Mouse (Mus musculus) intestine, embryonic 14.5 days (tissue): ENCODE data around the gene Sema5b. TPM values are rescaled to one million over a fixed set of nuclear protein-coding genes. Genes with fewer than 3 reads are reported as not detected.
A peak's percentile ranks its signal among the peaks of the same experiment; 100 is the strongest.

Source experiments
- ATAC-seq: fragments of 200-750 bp; cut with Nextera tagmentation; replicated peaks from 2 replicates; pipeline ENCODE4 v1.8.0; 2017; ENCODE audit warnings: low read depth, moderate number of reproducible peaks, moderate TSS enrichment, moderate library complexity; ENCODE audit not compliant: low FRiP score, low TSS enrichment
- DNase-seq: peaks from one replicate; pipeline ENCODE4 v3.0.0-alpha.2; 2018; ENCODE audit warnings: low spot score
- H3K27ac ChIP-seq: fragments of 300-500 bp; sonication (generic); 2 replicates; pipeline ENCODE4 v1.5.1; 2014; ENCODE audit warnings: low read depth, mild to moderate bottlenecking, control low read depth
- H3K27me3 ChIP-seq: fragments of 300-500 bp; sonication (generic); replicated peaks from 2 replicates; pipeline ENCODE4 v1.6.1; 2014; ENCODE audit warnings: low read length, control low read depth; ENCODE audit not compliant: control insufficient read depth, insufficient read depth
- H3K36me3 ChIP-seq: fragments of 300-500 bp; sonication (generic); 2 replicates; pipeline ENCODE4 v1.6.1; 2014; ENCODE audit warnings: low read length, control low read depth; ENCODE audit not compliant: control insufficient read depth, insufficient read depth
- H3K4me1 ChIP-seq: fragments of 300-500 bp; sonication (generic); replicated peaks from 2 replicates; pipeline ENCODE4 v1.6.1; 2014; ENCODE audit warnings: low read length, control low read depth, mixed read lengths; ENCODE audit not compliant: control insufficient read depth, insufficient read depth
- H3K4me2 ChIP-seq: fragments of 300-500 bp; sonication (generic); 2 replicates; pipeline ENCODE4 v1.6.1; 2014; ENCODE audit warnings: low read length
- H3K4me3 ChIP-seq: fragments of 300-500 bp; sonication (generic); 2 replicates; pipeline ENCODE4 v1.5.1; 2014; ENCODE audit warnings: low read depth, low read length, control low read depth, mixed read lengths
- H3K9ac ChIP-seq: fragments of 300-500 bp; sonication (generic); 2 replicates; pipeline ENCODE4 v1.6.1; 2014; ENCODE audit warnings: mild to moderate bottlenecking, low read length
- H3K9me3 ChIP-seq: fragments of 300-500 bp; sonication (generic); 2 replicates; pipeline ENCODE4 v1.6.1; 2016; ENCODE audit warnings: low read length, control low read depth; ENCODE audit not compliant: control insufficient read depth
- WGBS: fragments of 180-500 bp; shearing (Covaris S2); extraction: QIAGEN DNeasy Blood & Tissue Kit; methylation state at CpG from one replicate; pipeline ENCODE4 v1.1.7; 2014; 5-methylcytosine and 5-hydroxymethylcytosine counted together
- polyA plus RNA-seq: library from polyadenylated mRNA; unstranded; fragments of >200 nt; fragmentation: Nextera tagmentation; extraction: Ambion mirVana; gene quantifications from 2 replicates; pipeline ENCODE4 v1.2.1, GENCODE M21; 2014

Gene Sema5b
- polyA plus RNA-seq = 5.1 and 7.0 TPM in 2 replicates

DNA sequence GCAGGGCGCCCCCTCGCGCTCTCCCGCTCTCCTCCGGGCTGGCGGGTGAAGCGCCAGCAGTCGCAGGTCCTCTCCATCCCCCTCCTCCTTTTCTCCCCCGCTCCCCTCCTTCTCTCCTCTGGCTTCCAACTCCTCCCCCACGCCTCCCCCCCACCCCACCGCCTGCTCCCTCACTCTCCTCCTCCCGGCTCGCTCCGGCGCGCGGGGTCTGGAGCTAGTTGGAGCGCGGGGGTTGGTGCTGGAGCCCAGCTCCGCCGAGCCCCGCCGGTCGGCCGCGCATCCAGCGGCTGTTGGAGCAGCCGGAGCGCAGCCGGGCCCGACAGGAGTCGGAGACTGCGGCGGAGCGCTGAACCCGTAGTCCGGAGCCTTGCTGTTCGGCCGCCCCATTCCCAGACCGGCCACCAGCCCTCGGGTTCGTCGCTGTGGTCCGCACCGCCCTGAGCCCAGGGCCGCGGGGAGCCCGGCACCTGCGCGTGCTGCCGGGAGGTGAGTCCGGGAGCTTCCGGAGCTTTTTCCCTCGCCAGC lies at the start of gene Sema5b:
Sema5b (plus strand) TSS at position 29 of the 525 bp plus-strand sequence.
- Histone ChIP-seq H3K9ac (peak within 1 kb of the TSS; percentile 46), H3K4me2 (peak within 1 kb of the TSS; percentile 98), H3K4me3 (peak within 1 kb of the TSS; percentile 57), H3K27ac (no peak within 1 kb of the TSS), H3K4me1 (peaks cover 11% of the 10 kb centered on the region; the same call in 1 of the 2 replicates), H3K36me3 (no peaks in the 10 kb centered on the region), H3K9me3 (no peaks in the 10 kb centered on the region), H3K27me3 (peaks cover 46% of the 10 kb centered on the region)
- DNase-seq (peak; percentile 88), ATAC-seq (peak; percentile 81)
- WGBS = under 1% methylated on average over 47 of the region's 54 CpGs

DNA sequence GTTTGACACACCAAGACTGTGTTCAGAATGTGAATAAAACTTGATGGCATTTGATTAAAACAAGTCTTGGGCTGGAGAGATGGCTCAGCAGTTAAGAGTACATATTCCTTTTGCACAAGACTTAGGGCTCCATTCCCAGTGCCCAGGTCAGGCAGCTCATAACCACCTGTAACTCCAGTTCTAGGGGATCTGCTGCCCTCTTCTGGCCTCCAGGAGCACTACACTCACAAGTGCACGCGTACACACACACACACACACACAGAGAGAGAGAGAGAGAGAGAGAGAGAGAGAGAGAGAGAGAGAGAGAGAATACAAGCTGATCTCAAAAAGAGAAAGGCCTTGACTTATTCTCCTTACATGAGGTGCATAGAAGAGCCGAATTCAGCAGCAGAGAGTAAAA lies 40.6 kb upstream of the Sema5b start:
- WGBS = 96% methylated on average over 3 of the region's 3 CpGs
- DNase-seq = no peak
- Histone ChIP-seq H3K4me3 (no peak overlapping the region), H3K9ac (no peak overlapping the region), H3K4me1 (no peaks in the 10 kb centered on the region), H3K27ac (no peak overlapping the region), H3K27me3 (no peaks in the 10 kb centered on the region), H3K9me3 (no peaks in the 10 kb centered on the region), H3K36me3 (no peaks in the 10 kb centered on the region), H3K4me2 (no peak overlapping the region)
- no peak for ATAC-seq

DNA sequence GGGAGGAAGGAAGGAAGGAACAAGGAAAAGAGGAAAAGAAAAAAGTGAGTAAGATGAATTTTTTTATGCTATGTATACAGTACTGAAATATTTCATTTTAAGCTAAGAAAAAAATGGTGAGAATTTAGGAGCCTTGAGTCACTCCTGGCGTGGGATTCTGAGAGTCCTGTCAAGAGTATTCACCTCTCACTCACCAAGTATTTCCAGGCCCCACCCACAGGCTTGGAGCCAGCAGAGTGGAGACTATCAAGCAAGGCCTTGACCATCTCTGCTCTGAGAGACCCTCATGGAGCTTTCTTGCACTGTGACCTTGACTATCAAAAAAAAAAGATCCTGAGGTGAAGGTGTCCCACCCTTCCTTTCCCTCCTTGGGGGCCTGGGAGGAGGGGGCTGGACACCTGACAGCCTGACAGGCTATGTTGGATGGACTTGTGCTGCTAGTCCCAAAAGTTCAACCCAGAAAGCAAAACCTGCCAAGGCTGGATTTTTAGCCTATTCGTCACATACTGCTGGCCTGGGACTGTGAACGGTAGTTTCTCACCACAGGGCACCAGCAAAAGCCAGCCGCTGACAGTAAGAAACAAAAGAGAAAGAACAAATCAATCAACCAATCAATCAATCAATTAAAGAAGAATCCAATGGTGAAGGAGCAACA lies 39.7 kb upstream of the Sema5b start:
- ATAC-seq (no peak), DNase-seq (no peak)
- H3K27me3 ChIP-seq = no peaks in the 10 kb centered on the region
- no peak overlapping the region for H3K27ac ChIP-seq
- no peaks in the 10 kb centered on the region for H3K36me3 ChIP-seq
- H3K4me3 ChIP-seq = no peak overlapping the region
- no peak overlapping the region for H3K9ac ChIP-seq
- WGBS = 83% methylated on average over 4 of the region's 4 CpGs
- no peak overlapping the region for H3K4me2 ChIP-seq
- H3K4me1 ChIP-seq = no peaks in the 10 kb centered on the region
- H3K9me3 ChIP-seq = no peaks in the 10 kb centered on the region

DNA sequence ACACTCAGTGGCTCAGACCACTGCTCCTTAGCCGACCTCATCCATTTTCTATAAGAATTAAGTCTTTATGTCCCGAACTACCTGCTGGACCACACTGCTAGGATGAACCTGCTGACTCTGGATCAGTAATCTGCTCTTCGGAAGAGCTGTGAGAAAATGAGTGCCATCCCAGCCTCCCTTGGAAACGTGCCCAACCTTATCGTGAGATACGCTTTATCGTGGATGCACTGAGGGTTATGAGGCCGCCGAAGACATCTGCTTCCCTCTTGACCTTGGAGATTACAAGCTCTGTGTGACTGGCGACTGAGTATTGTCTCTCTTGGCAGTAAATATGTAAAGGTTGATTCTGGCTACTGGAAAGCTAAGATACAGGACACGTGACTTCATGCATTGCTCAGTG lies 38.5 kb upstream of the Sema5b start:
- Histone ChIP-seq H3K9me3 (no peaks in the 10 kb centered on the region), H3K9ac (no peak overlapping the region), H3K4me1 (no peaks in the 10 kb centered on the region), H3K36me3 (no peaks in the 10 kb centered on the region), H3K4me3 (no peak overlapping the region), H3K27ac (no peak overlapping the region), H3K27me3 (no peaks in the 10 kb centered on the region), H3K4me2 (no peak overlapping the region)
- WGBS = 84% methylated on average over 11 of the region's 11 CpGs
- no peak for ATAC-seq
- no peak for DNase-seq

DNA sequence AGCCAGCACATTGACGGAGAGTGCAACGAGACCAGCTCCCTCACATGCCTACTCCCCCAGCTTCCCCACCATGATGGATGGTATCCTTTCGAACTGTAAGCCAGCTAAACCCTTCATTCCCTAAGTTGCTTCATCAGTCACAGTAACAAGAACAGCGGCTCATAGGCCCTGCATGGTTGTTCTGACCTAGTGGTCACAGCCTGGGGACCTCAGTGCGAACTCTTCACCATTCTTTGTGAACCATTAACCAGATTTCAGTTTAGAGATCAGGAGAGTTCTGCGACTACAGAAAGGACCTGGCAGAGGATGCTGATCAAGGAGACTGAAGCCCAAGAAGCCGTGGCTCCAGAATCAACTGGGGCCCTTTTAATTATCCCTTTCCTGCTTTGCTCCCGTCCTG lies 36.7 kb upstream of the Sema5b start:
- no peak for ATAC-seq
- H3K27ac ChIP-seq = no peak overlapping the region
- H3K9me3 ChIP-seq = no peaks in the 10 kb centered on the region
- H3K27me3 ChIP-seq = no peaks in the 10 kb centered on the region
- DNase-seq = no peak
- H3K4me3 ChIP-seq = no peak overlapping the region
- no peak overlapping the region for H3K4me2 ChIP-seq
- H3K36me3 ChIP-seq = no peaks in the 10 kb centered on the region
- no peaks in the 10 kb centered on the region for H3K4me1 ChIP-seq
- H3K9ac ChIP-seq = no peak overlapping the region
- WGBS = 83% methylated on average over 8 of the region's 8 CpGs

DNA sequence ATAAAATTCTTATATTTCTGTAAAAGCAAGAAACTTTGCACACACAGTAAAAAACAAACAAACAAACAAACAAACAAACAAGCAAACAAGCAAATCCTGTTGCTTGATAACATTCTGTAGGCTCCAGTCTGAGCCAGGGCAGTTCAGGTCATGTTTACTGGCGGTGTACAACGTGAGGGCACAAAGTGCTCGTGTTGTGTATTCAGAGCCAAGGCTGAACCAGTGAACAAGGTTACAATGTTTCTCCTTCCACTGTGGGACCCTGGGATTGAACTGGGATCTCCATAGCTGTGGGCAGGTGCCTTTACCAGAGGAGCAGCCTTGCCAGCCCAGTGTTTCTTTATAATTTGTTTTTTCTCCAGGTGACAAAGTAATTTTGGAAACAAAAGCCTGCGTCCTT lies 35.2 kb upstream of the Sema5b start:
- Histone ChIP-seq H3K9ac (no peak overlapping the region), H3K27me3 (no peaks in the 10 kb centered on the region), H3K4me3 (no peak overlapping the region), H3K36me3 (no peaks in the 10 kb centered on the region), H3K9me3 (no peaks in the 10 kb centered on the region), H3K4me2 (no peak overlapping the region), H3K27ac (no peak overlapping the region), H3K4me1 (0 out of 2 replicates have a peak, but pooled peaks cover 3% of the 10 kb centered on the region)
- DNase-seq (no peak), ATAC-seq (no peak)
- 83% methylated on average over 4 of the region's 4 CpGs for WGBS

DNA sequence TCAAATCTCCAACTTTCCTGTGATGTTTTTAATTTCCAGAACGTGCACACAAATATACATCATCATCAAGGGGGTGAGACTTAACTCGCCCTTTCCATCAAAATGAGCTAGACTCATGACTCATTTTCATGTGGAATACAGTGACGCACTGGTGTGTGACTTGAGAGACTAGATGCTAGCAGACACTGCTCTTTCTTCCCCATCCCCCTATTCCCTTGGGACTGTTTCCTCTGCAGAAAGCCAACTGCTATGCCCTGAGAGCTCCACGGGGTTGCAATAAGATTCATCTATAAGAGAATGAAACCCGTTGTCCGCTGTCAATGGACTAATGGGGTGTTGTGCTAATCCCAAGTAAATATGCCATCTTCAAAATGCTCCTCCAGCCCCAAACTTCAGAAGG lies 32.4 kb upstream of the Sema5b start:
- ATAC-seq = no peak
- 79% methylated on average over 6 of the region's 6 CpGs for WGBS
- Histone ChIP-seq H3K36me3 (no peaks in the 10 kb centered on the region), H3K4me3 (no peak overlapping the region), H3K27ac (no peak overlapping the region), H3K4me1 (0 out of 2 replicates have a peak, but pooled peaks cover 3% of the 10 kb centered on the region), H3K9ac (no peak overlapping the region), H3K27me3 (no peaks in the 10 kb centered on the region), H3K9me3 (no peaks in the 10 kb centered on the region), H3K4me2 (no peak overlapping the region)
- no peak for DNase-seq

DNA sequence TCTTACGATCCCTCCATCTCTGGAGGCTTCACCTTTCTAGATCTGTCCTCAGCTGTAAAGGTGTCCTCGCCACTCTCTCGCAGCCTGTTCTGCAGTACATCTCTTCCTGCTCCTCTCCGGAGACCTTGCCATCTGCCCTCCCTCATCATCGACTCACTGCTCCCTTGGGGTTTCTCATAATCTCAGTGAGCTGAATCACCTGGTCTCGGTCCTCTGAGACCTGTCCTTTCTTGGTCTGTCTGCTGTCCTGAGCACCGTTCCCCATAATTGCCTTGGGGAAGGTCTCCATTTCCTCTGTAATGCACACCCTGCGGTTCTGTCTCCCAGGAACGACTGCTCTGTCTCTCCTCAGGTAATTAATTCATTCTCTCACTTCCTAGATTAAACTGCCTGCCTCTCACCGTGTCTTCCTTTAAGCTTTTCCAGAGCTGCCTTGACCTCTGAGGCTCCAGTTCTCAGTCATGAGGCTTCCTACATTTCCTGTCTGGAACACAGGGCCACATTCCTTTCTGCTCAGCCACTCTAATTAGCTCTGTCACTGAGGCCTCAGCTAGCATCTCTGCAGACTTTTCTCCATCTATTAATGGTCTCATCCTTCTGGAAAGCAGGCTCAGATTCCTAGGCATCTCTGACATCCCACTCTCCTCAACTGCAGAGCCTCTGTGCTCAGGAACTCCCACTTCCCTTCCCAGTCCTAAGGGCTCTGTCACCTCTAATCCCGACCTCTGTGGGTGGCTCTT lies 31.4 kb upstream of the Sema5b start:
- Histone ChIP-seq H3K27me3 (no peaks in the 10 kb centered on the region), H3K4me1 (0 out of 2 replicates have a peak, but pooled peaks cover 3% of the 10 kb centered on the region), H3K9me3 (no peaks in the 10 kb centered on the region), H3K36me3 (no peaks in the 10 kb centered on the region), H3K4me3 (no peak overlapping the region), H3K4me2 (no peak overlapping the region), H3K27ac (no peak overlapping the region), H3K9ac (no peak overlapping the region)
- ATAC-seq (no peak), DNase-seq (no peak)
- 39% methylated on average over 11 of the region's 11 CpGs for WGBS
